Mouse (Mus musculus) thymus, postnatal 0 days (tissue): Measurements from ENCODE around the gene Vmn2r51. TPM values are rescaled to one million over a fixed set of nuclear protein-coding genes. Genes with fewer than 3 reads are reported as not detected.
"Not testable (repeated sequence)": the region's sequence is repeated elsewhere in the genome, so short reads cannot be mapped to it uniquely, and the experiment has no call there.

Experiments used
- DNase-seq: peaks from one replicate; pipeline ENCODE4 v3.0.0-alpha.2; 2015; ENCODE audit warnings: low spot score
- polyA plus RNA-seq: library from polyadenylated mRNA; unstranded; fragments of >200 nt; fragmentation: Nextera tagmentation; extraction: Ambion mirVana; gene quantifications from 2 replicates; pipeline ENCODE4 v1.2.1, GENCODE M21; 2015

The Vmn2r51 gene
- not detected in 2 replicates for polyA plus RNA-seq

DNA sequence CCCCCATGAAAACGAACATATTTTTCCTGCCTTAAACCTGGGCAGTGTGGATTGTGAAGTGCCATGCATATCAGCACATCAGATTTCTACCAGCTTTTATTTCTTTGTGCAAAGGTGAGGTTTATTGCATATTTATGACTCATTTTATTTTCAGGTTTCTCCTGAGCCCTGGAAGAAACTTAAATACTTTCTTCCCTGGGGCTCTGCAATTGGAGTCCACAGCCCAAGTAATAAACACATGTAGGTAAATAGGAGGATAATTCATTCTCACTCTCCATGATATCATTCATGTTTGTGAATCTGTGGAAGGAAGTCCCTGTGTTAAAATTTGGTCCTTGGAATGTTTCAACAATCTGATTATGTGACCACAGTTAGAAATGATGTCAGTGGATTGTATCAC, at the start of gene Vmn2r51:
Gene Vmn2r51, minus strand, starts transcription at position 101 of the 400 bp plus-strand sequence.
- not testable (repeated sequence) for DNase-seq

DNA sequence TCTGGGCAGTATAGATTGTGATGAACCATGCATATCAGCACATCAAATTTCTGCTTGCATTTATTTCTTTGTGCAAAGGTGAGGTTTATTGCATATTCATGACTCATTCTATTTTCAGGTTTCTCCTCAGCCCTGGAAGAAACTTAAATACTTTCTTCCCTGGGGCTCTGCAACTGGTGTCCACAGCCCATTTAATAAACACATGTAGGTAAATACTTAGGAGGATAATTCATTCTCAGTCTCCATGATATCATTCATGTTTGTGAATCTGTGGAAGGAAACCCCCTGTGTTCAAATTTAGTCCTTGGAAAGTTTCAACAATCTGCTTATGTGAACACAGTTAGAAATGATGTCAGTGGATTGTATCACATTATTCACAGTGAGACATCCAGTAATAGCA, 52.3 kb downstream of the Vmn2r51 start, which contains the start of gene Vmn2r50:
Gene Vmn2r50, minus strand, starts transcription at position 101 of the 400 bp plus-strand sequence.
- not testable (repeated sequence) for DNase-seq

Other genes starting within 250 kb of the Vmn2r51 start
- not detected in 2 replicates for gene Vmn2r48, start 152.2 kb downstream of the Vmn2r51 start, polyA plus RNA-seq
- gene Vmn2r49, start 113.5 kb downstream of the Vmn2r51 start, polyA plus RNA-seq: not detected in 2 replicates
- not detected in 2 replicates for gene Vmn2r50, start 52.4 kb downstream of the Vmn2r51 start, polyA plus RNA-seq
- not detected in 2 replicates for gene Vmn2r52, start 70.8 kb upstream of the Vmn2r51 start, polyA plus RNA-seq
- gene Vmn1r66, start 172.3 kb upstream of the Vmn2r51 start, polyA plus RNA-seq: not detected in 2 replicates